Mouse (Mus musculus): ENCODE results near the gene Nms.

GRCm38 (mm10) chr1:38902571-38902970 is 36.4 kb upstream of the Nms start:
- TF ChIP-seq CTCF (IDR thresholded peaks at IDR 0.05; ENCODE audit: insufficient read depth, low read length): no peak
- no peak for TF ChIP-seq POLR2A (IDR thresholded peaks at IDR 0.05; ENCODE audit: borderline replicate concordance, extremely low read depth, low read depth, low read length)

Data from lung, adult 2 months (tissue).